Mouse (Mus musculus): ENCODE measurements around the gene Errfi1. TPM values are rescaled to one million over a fixed set of nuclear protein-coding genes. Genes with fewer than 3 reads are reported as not detected.

Gene Errfi1
- polyA plus RNA-seq, 1 experiment from 2014 or later: 17.0 TPM

Other genes with a start within 250 kb of the Errfi1 start
- gene Slc45a1, start 201.7 kb upstream of the Errfi1 start, polyA plus RNA-seq (2014; fragmentation: Nextera tagmentation; extraction: Ambion mirVana): 0.04 TPM in 1 of 2 replicates, not detected in the other
- 360 and 371 TPM in 2 replicates for gene Park7, start 60.5 kb downstream of the Errfi1 start, polyA plus RNA-seq (2014; fragmentation: Nextera tagmentation; extraction: Ambion mirVana)
- gene Tnfrsf9, start 60.6 kb downstream of the Errfi1 start, polyA plus RNA-seq (2014; fragmentation: Nextera tagmentation; extraction: Ambion mirVana): 0.11 and 0.29 TPM in 2 replicates
- not detected in 2 replicates for gene Uts2, start 143.2 kb downstream of the Errfi1 start, polyA plus RNA-seq (2014; fragmentation: Nextera tagmentation; extraction: Ambion mirVana)
- gene Per3, start 190.7 kb downstream of the Errfi1 start, polyA plus RNA-seq (2014; fragmentation: Nextera tagmentation; extraction: Ambion mirVana): 6.6 and 6.7 TPM in 2 replicates
- 88.5 and 102 TPM in 2 replicates for gene Vamp3, start 204.0 kb downstream of the Errfi1 start, polyA plus RNA-seq (2014; fragmentation: Nextera tagmentation; extraction: Ambion mirVana)
- gene Gm13090, start 235.7 kb downstream of the Errfi1 start, polyA plus RNA-seq (2014; fragmentation: Nextera tagmentation; extraction: Ambion mirVana): 0.21 TPM in 1 of 2 replicates, not detected in the other